Mouse (Mus musculus) forebrain, postnatal 0 days (tissue): ENCODE data around the gene C2cd5. TPM values are rescaled to one million over a fixed set of nuclear protein-coding genes. Genes with fewer than 3 reads are reported as not detected.
"Not testable (repeated sequence)": the region's sequence is repeated elsewhere in the genome, so short reads cannot be mapped to it uniquely, and the experiment has no call there.

Experiments
- ATAC-seq: fragments of 200-750 bp; cut with Nextera tagmentation; 2 replicates; pipeline ENCODE4 v1.8.0; 2017; ENCODE audit warnings: mild to moderate bottlenecking, moderate library complexity
- DNase-seq: peaks from one replicate; pipeline ENCODE4 v3.0.0-alpha.2; 2015
- H3K27ac ChIP-seq: fragments of 300-500 bp; sonication (generic); 2 replicates; pipeline ENCODE4 v1.5.1; 2014; ENCODE audit warnings: low read depth, mild to moderate bottlenecking, antibody characterized with exemption, low read length, moderate library complexity, mixed read lengths
- H3K27me3 ChIP-seq: fragments of 300-500 bp; sonication (generic); 2 replicates; pipeline ENCODE4 v1.6.1; 2014; ENCODE audit warnings: mild to moderate bottlenecking, low read length, mixed read lengths; ENCODE audit not compliant: insufficient read depth
- H3K36me3 ChIP-seq: fragments of 300-500 bp; sonication (generic); 2 replicates; pipeline ENCODE4 v1.6.1; 2014; ENCODE audit warnings: mild to moderate bottlenecking, moderate library complexity; ENCODE audit not compliant: insufficient read depth
- H3K4me1 ChIP-seq: fragments of 300-500 bp; sonication (generic); 2 replicates; pipeline ENCODE4 v1.6.1; 2014; ENCODE audit warnings: antibody characterized with exemption; ENCODE audit not compliant: insufficient read depth
- H3K4me2 ChIP-seq: fragments of 300-500 bp; sonication (generic); 2 replicates; pipeline ENCODE4 v1.6.1; 2014; ENCODE audit warnings: low read depth, mild to moderate bottlenecking, moderate library complexity
- H3K4me3 ChIP-seq: fragments of 300-500 bp; sonication (generic); 2 replicates; pipeline ENCODE4 v1.5.1; 2014; ENCODE audit warnings: low read depth, low read length, mixed read lengths
- H3K9ac ChIP-seq: fragments of 300-500 bp; sonication (generic); 2 replicates; pipeline ENCODE4 v1.6.1; 2014; ENCODE audit warnings: mild to moderate bottlenecking
- H3K9me3 ChIP-seq: fragments of 300-500 bp; sonication (generic); 2 replicates; pipeline ENCODE4 v1.6.1; 2016; ENCODE audit warnings: low read length
- CTCF ChIP-seq: sonication (generic); IDR thresholded peaks from 2 replicates; pipeline ENCODE4 v1.5.1; 2016; ENCODE audit warnings: antibody characterized with exemption, control low read depth, low read depth
- WGBS: fragments of 180-500 bp; shearing (Covaris S2); extraction: QIAGEN DNeasy Blood & Tissue Kit; methylation state at CpG from one replicate; pipeline ENCODE4 v1.1.7; 2014; 5-methylcytosine and 5-hydroxymethylcytosine counted together
- polyA plus RNA-seq: library from polyadenylated mRNA; unstranded; fragments of >200 nt; fragmentation: Nextera tagmentation; extraction: Ambion mirVana; gene quantifications from 2 replicates; pipeline ENCODE4 v1.2.1, GENCODE M21; 2015
- total RNA-seq: library from RNA; depleted of rRNA; stranded (reverse); fragments of >200 nt; gene quantifications from 2 replicates; pipeline ENCODE4 v1.2.3, GENCODE M21; 2014

Gene C2cd5
- total and polyA plus RNA-seq, 2 experiments from 2014 or later = 18.5 to 45.7 TPM

GRCm38 (mm10) chr6:142992099-142992498, 107.8 kb downstream of the C2cd5 start:
- H3K36me3 ChIP-seq = no peaks in the 10 kb centered on the region
- H3K9ac ChIP-seq = no peak overlapping the region
- H3K9me3 ChIP-seq = no peaks in the 10 kb centered on the region
- no peaks in the 10 kb centered on the region for H3K4me1 ChIP-seq
- H3K4me3 ChIP-seq = no peak overlapping the region
- ATAC-seq = no peak
- no peak for DNase-seq
- no peak for TF ChIP-seq CTCF
- H3K4me2 ChIP-seq = no peak overlapping the region
- peaks cover 6% of the 10 kb centered on the region; the same call in 1 of the 2 replicates for H3K27me3 ChIP-seq
- WGBS = 44% methylated on average over 7 of the region's 7 CpGs
- H3K27ac ChIP-seq = no peak overlapping the region

GRCm38 (mm10) chr6:142991391-142992059, 108.4 kb downstream of the C2cd5 start:
- no peak overlapping the region for H3K4me2 ChIP-seq
- no peaks in the 10 kb centered on the region for H3K4me1 ChIP-seq
- H3K9ac ChIP-seq = no peak overlapping the region
- H3K27me3 ChIP-seq = peaks cover 6% of the 10 kb centered on the region; the same call in 1 of the 2 replicates
- H3K9me3 ChIP-seq = no peaks in the 10 kb centered on the region
- no peaks in the 10 kb centered on the region for H3K36me3 ChIP-seq
- no peak for TF ChIP-seq CTCF
- 54% methylated on average over 7 of the region's 7 CpGs for WGBS
- no peak overlapping the region for H3K4me3 ChIP-seq
- ATAC-seq (no peak), DNase-seq (no peak)
- no peak overlapping the region for H3K27ac ChIP-seq

- 83% methylated on average over 9 of the region's 9 CpGs for WGBS
- no peaks in the 10 kb centered on the region for H3K4me1 ChIP-seq
- no peak overlapping the region for H3K4me3 ChIP-seq
- DNase-seq (no peak), ATAC-seq (no peak)
- no peak for TF ChIP-seq CTCF
- H3K27ac ChIP-seq = no peak overlapping the region
- no peak overlapping the region for H3K4me2 ChIP-seq
- H3K36me3 ChIP-seq = no peaks in the 10 kb centered on the region
- no peak overlapping the region for H3K9ac ChIP-seq
- no peaks in the 10 kb centered on the region for H3K9me3 ChIP-seq
- H3K27me3 ChIP-seq = peaks cover 6% of the 10 kb centered on the region; the same call in 1 of the 2 replicates
Observed at GRCm38 (mm10) chr6:142990516-142990915, 109.4 kb downstream of the C2cd5 start.

GRCm38 (mm10) chr6:142989495-142989894, 110.4 kb downstream of the C2cd5 start:
- WGBS = 91% methylated on average over 13 of the region's 13 CpGs
- Histone ChIP-seq H3K4me3 (no peak overlapping the region), H3K9ac (no peak overlapping the region), H3K27ac (no peak overlapping the region), H3K4me1 (no peaks in the 10 kb centered on the region), H3K27me3 (peaks cover 6% of the 10 kb centered on the region; the same call in 1 of the 2 replicates), H3K4me2 (no peak overlapping the region), H3K36me3 (no peaks in the 10 kb centered on the region), H3K9me3 (no peaks in the 10 kb centered on the region)
- ATAC-seq = no peak
- DNase-seq = no peak
- TF ChIP-seq CTCF = no peak

- ATAC-seq = no peak
Observed at GRCm38 (mm10) chr6:142988753-142989152, 111.2 kb downstream of the C2cd5 start.

GRCm38 (mm10) chr6:142988231-142988630, 111.7 kb downstream of the C2cd5 start:
- ATAC-seq (no peak), DNase-seq (no peak)
- Histone ChIP-seq H3K9me3 (no peaks in the 10 kb centered on the region), H3K27me3 (peaks cover 6% of the 10 kb centered on the region; the same call in 1 of the 2 replicates), H3K36me3 (no peaks in the 10 kb centered on the region), H3K9ac (no peak overlapping the region), H3K27ac (no peak overlapping the region), H3K4me3 (no peak overlapping the region), H3K4me2 (no peak overlapping the region), H3K4me1 (no peaks in the 10 kb centered on the region)
- no peak for TF ChIP-seq CTCF
- 81% methylated on average over 6 of the region's 6 CpGs for WGBS

More at GRCm38 (mm10) chr6:142988753-142989152, 111.2 kb downstream of the C2cd5 start:
- H3K36me3 ChIP-seq = no peaks in the 10 kb centered on the region
- peaks cover 6% of the 10 kb centered on the region; the same call in 1 of the 2 replicates for H3K27me3 ChIP-seq
- no peak overlapping the region for H3K27ac ChIP-seq
- no peaks in the 10 kb centered on the region for H3K9me3 ChIP-seq
- peak; percentile 78 for TF ChIP-seq CTCF
- no peak overlapping the region for H3K4me2 ChIP-seq
- H3K4me3 ChIP-seq = no peak overlapping the region
- H3K9ac ChIP-seq = no peak overlapping the region
- no peaks in the 10 kb centered on the region for H3K4me1 ChIP-seq
- WGBS = 25% methylated on average over 10 of the region's 10 CpGs
- peak; percentile 55 for DNase-seq

- no peak for DNase-seq
- no peak overlapping the region for H3K4me2 ChIP-seq
- H3K4me3 ChIP-seq = no peak overlapping the region
- TF ChIP-seq CTCF = no peak
- 64% methylated on average over 6 of the region's 6 CpGs for WGBS
- ATAC-seq = no peak
- H3K4me1 ChIP-seq = no peaks in the 10 kb centered on the region
- H3K36me3 ChIP-seq = no peaks in the 10 kb centered on the region
- H3K27ac ChIP-seq = no peak overlapping the region
- H3K27me3 ChIP-seq = peaks cover 6% of the 10 kb centered on the region; the same call in 1 of the 2 replicates
- H3K9ac ChIP-seq = no peak overlapping the region
- no peaks in the 10 kb centered on the region for H3K9me3 ChIP-seq
Observed at GRCm38 (mm10) chr6:142987616-142988015, 112.3 kb downstream of the C2cd5 start.

- H3K4me2 ChIP-seq, H3K27ac ChIP-seq, H3K9me3 ChIP-seq, H3K9ac ChIP-seq, H3K4me1 ChIP-seq, H3K4me3 ChIP-seq, ATAC-seq, H3K36me3 ChIP-seq, DNase-seq, H3K27me3 ChIP-seq: not testable (repeated sequence)
- 94% methylated on average over 9 of the region's 9 CpGs for WGBS
Observed at GRCm38 (mm10) chr6:142986706-142987105, 113.2 kb downstream of the C2cd5 start.

- H3K9ac ChIP-seq, ATAC-seq, DNase-seq, H3K27me3 ChIP-seq, H3K4me1 ChIP-seq, H3K27ac ChIP-seq, H3K4me2 ChIP-seq, H3K36me3 ChIP-seq, H3K4me3 ChIP-seq, H3K9me3 ChIP-seq: not testable (repeated sequence)
- WGBS = 90% methylated on average over 9 of the region's 9 CpGs
Observed at GRCm38 (mm10) chr6:142985561-142986238, 114.2 kb downstream of the C2cd5 start.
